Mouse (Mus musculus): ENCODE measurements around the gene Scn4b. TPM values are rescaled to one million over a fixed set of nuclear protein-coding genes. Genes with fewer than 3 reads are reported as not detected.

Gene Scn4b
- polyA plus RNA-seq, 1 experiment from 2014 or later, result 0.27 TPM

GRCm38 (mm10) chr9:45133484-45134310 is 4.5 kb upstream of the Scn4b start:
- peaks cover 47% of the 10 kb centered on the region for H3K27me3 ChIP-seq (replicated peaks)
- no peak overlapping the region for H3K9ac ChIP-seq
- no peak overlapping the region for H3K27ac ChIP-seq
- peaks cover 10% of the 10 kb centered on the region for H3K4me1 ChIP-seq
- H3K9me3 ChIP-seq, result no peaks in the 10 kb centered on the region
- H3K36me3 ChIP-seq, result no peaks in the 10 kb centered on the region
- WGBS, result 30% methylated on average over 5 of the region's 5 CpGs
- H3K4me3 ChIP-seq, result no peak overlapping the region
- no peak for ATAC-seq (ENCODE audit: low FRiP score, low read depth)
- H3K4me2 ChIP-seq (replicated peaks), result no peak overlapping the region

GRCm38 (mm10) chr9:45136442-45137169 is 1.6 kb upstream of the Scn4b start:
- no peak for ATAC-seq (ENCODE audit: low FRiP score, low read depth)
- WGBS, result 7% methylated on average over 7 of the region's 7 CpGs
- Histone ChIP-seq H3K36me3 (no peaks in the 10 kb centered on the region), H3K4me2 (replicated peaks) (no peak overlapping the region), H3K9me3 (no peaks in the 10 kb centered on the region), H3K27ac (no peak overlapping the region), H3K27me3 (replicated peaks) (peaks cover 75% of the 10 kb centered on the region), H3K4me1 (peaks cover 17% of the 10 kb centered on the region), H3K9ac (no peak overlapping the region), H3K4me3 (no peak overlapping the region)

- Histone ChIP-seq H3K36me3 (no peaks in the 10 kb centered on the region), H3K4me2 (replicated peaks) (peak overlapping the region; percentile 89), H3K4me3 (peak overlapping the region; percentile 41), H3K9me3 (no peaks in the 10 kb centered on the region), H3K9ac (0 out of 2 replicates have a peak overlapping the region, but pooled peaks have one; percentile 22), H3K27me3 (replicated peaks) (peaks cover 86% of the 10 kb centered on the region), H3K4me1 (peaks cover 17% of the 10 kb centered on the region), H3K27ac (no peak overlapping the region)
- no peak for ATAC-seq (ENCODE audit: low FRiP score, low read depth)
- 1% methylated on average over 7 of the region's 7 CpGs for WGBS
Measured at GRCm38 (mm10) chr9:45139082-45139481, 887 bp downstream of the Scn4b start.

GRCm38 (mm10) chr9:45140945-45141344 is 2.8 kb downstream of the Scn4b start:
- peaks cover 23% of the 10 kb centered on the region for H3K4me1 ChIP-seq
- no peak for ATAC-seq (ENCODE audit: low FRiP score, low read depth)
- H3K27ac ChIP-seq, result no peak overlapping the region
- no peaks in the 10 kb centered on the region for H3K9me3 ChIP-seq
- no peak overlapping the region for H3K4me2 ChIP-seq (replicated peaks)
- no peak overlapping the region for H3K4me3 ChIP-seq
- H3K9ac ChIP-seq, result no peak overlapping the region
- H3K36me3 ChIP-seq, result no peaks in the 10 kb centered on the region
- peaks cover 78% of the 10 kb centered on the region for H3K27me3 ChIP-seq (replicated peaks)
- 51% methylated on average over 7 of the region's 7 CpGs for WGBS

GRCm38 (mm10) chr9:45142686-45143085 is 4.5 kb downstream of the Scn4b start:
- Histone ChIP-seq H3K36me3 (no peaks in the 10 kb centered on the region), H3K9me3 (no peaks in the 10 kb centered on the region), H3K4me2 (replicated peaks) (no peak overlapping the region), H3K4me3 (no peak overlapping the region), H3K27ac (no peak overlapping the region), H3K4me1 (peaks cover 24% of the 10 kb centered on the region), H3K9ac (no peak overlapping the region), H3K27me3 (replicated peaks) (peaks cover 62% of the 10 kb centered on the region)
- whole genome bisulfite sequencing, result 58% methylated on average over 3 of the region's 3 CpGs
- no peak for ATAC-seq (ENCODE audit: low FRiP score, low read depth)

GRCm38 (mm10) chr9:45145533-45146266 is 7.5 kb downstream of the Scn4b start:
- H3K36me3 ChIP-seq, result no peaks in the 10 kb centered on the region
- H3K9me3 ChIP-seq, result no peaks in the 10 kb centered on the region
- peak overlapping the region; percentile 29 for H3K4me3 ChIP-seq
- H3K4me1 ChIP-seq, result peaks cover 8% of the 10 kb centered on the region
- peak overlapping the region; percentile 73 for H3K4me2 ChIP-seq (replicated peaks)
- WGBS, result 1% methylated on average over 27 of the region's 27 CpGs
- H3K9ac ChIP-seq, result peak overlapping the region; percentile 38; the same call in 1 of the 2 replicates
- H3K27me3 ChIP-seq (replicated peaks), result peaks cover 42% of the 10 kb centered on the region
- no peak overlapping the region for H3K27ac ChIP-seq
- ATAC-seq (ENCODE audit: low FRiP score, low read depth), result peak; percentile 33; the same call in 1 of the 2 replicates

GRCm38 (mm10) chr9:45146267-45146597 is 8.0 kb downstream of the Scn4b start:
- 0% methylated on average over 5 of the region's 5 CpGs for WGBS
- peaks cover 38% of the 10 kb centered on the region for H3K27me3 ChIP-seq (replicated peaks)
- H3K4me3 ChIP-seq, result peak overlapping the region; percentile 29
- H3K9ac ChIP-seq, result peak overlapping the region; percentile 38; the same call in 1 of the 2 replicates
- peak overlapping the region; percentile 73 for H3K4me2 ChIP-seq (replicated peaks)
- H3K9me3 ChIP-seq, result no peaks in the 10 kb centered on the region
- H3K36me3 ChIP-seq, result no peaks in the 10 kb centered on the region
- H3K4me1 ChIP-seq, result peaks cover 8% of the 10 kb centered on the region
- ATAC-seq (ENCODE audit: low FRiP score, low read depth), result no peak
- no peak overlapping the region for H3K27ac ChIP-seq

GRCm38 (mm10) chr9:45150933-45151332 is 12.7 kb downstream of the Scn4b start:
- 61% methylated on average over 1 of the region's 1 CpGs for WGBS
- no peak overlapping the region for H3K4me2 ChIP-seq (replicated peaks)
- H3K36me3 ChIP-seq, result no peaks in the 10 kb centered on the region
- H3K27ac ChIP-seq, result no peak overlapping the region
- H3K4me1 ChIP-seq, result peaks cover 2% of the 10 kb centered on the region
- no peak overlapping the region for H3K9ac ChIP-seq
- no peak overlapping the region for H3K4me3 ChIP-seq
- no peak for ATAC-seq (ENCODE audit: low FRiP score, low read depth)
- H3K9me3 ChIP-seq, result no peaks in the 10 kb centered on the region
- peaks cover 12% of the 10 kb centered on the region for H3K27me3 ChIP-seq (replicated peaks)

- no peaks in the 10 kb centered on the region for H3K4me1 ChIP-seq
- no peak overlapping the region for H3K27ac ChIP-seq
- H3K27me3 ChIP-seq (replicated peaks), result peaks cover 10% of the 10 kb centered on the region
- no peaks in the 10 kb centered on the region for H3K9me3 ChIP-seq
- ATAC-seq (ENCODE audit: low FRiP score, low read depth), result no peak
- no peak overlapping the region for H3K4me2 ChIP-seq (replicated peaks)
- H3K36me3 ChIP-seq, result no peaks in the 10 kb centered on the region
- no peak overlapping the region for H3K9ac ChIP-seq
- 82% methylated on average over 7 of the region's 7 CpGs for WGBS
- no peak overlapping the region for H3K4me3 ChIP-seq
Measured at GRCm38 (mm10) chr9:45153361-45153760, 15.2 kb downstream of the Scn4b start.

- Histone ChIP-seq H3K27me3 (replicated peaks) (no peaks in the 10 kb centered on the region), H3K4me1 (no peaks in the 10 kb centered on the region), H3K27ac (no peak overlapping the region), H3K9me3 (no peaks in the 10 kb centered on the region; the same call in 1 of the 2 replicates), H3K9ac (no peak overlapping the region), H3K4me2 (replicated peaks) (no peak overlapping the region), H3K36me3 (no peaks in the 10 kb centered on the region), H3K4me3 (no peak overlapping the region)
- WGBS, result 80% methylated on average over 5 of the region's 5 CpGs
- no peak for ATAC-seq (ENCODE audit: low FRiP score, low read depth)
Measured at GRCm38 (mm10) chr9:45167903-45168302, 29.7 kb downstream of the Scn4b start.

- H3K4me1 ChIP-seq, result no peaks in the 10 kb centered on the region
- H3K27ac ChIP-seq, result no peak overlapping the region
- no peaks in the 10 kb centered on the region for H3K36me3 ChIP-seq
- H3K9me3 ChIP-seq, result no peaks in the 10 kb centered on the region; the same call in 1 of the 2 replicates
- no peaks in the 10 kb centered on the region for H3K27me3 ChIP-seq (replicated peaks)
- no peak overlapping the region for H3K4me3 ChIP-seq
- ATAC-seq (ENCODE audit: low FRiP score, low read depth), result no peak
- H3K9ac ChIP-seq, result no peak overlapping the region
- no peak overlapping the region for H3K4me2 ChIP-seq (replicated peaks)
- WGBS, result 87% methylated on average over 5 of the region's 5 CpGs
Measured at GRCm38 (mm10) chr9:45170150-45170549, 32.0 kb downstream of the Scn4b start.

- no peak overlapping the region for H3K4me2 ChIP-seq (replicated peaks)
- no peak for ATAC-seq (ENCODE audit: low FRiP score, low read depth)
- no peaks in the 10 kb centered on the region for H3K4me1 ChIP-seq
- WGBS, result 79% methylated on average over 1 of the region's 1 CpGs
- no peak overlapping the region for H3K9ac ChIP-seq
- no peaks in the 10 kb centered on the region for H3K27me3 ChIP-seq (replicated peaks)
- H3K4me3 ChIP-seq, result no peak overlapping the region
- no peaks in the 10 kb centered on the region for H3K36me3 ChIP-seq
- no peak overlapping the region for H3K27ac ChIP-seq
- H3K9me3 ChIP-seq, result no peaks in the 10 kb centered on the region; the same call in 1 of the 2 replicates
Measured at GRCm38 (mm10) chr9:45171073-45171610, 32.9 kb downstream of the Scn4b start.

All from neural tube, embryonic 12.5 days (tissue).